Mouse (Mus musculus) erythroblast, adult 5-6 weeks (primary cell): Measurements from ENCODE around the gene Naa25. TPM values are rescaled to one million over a fixed set of nuclear protein-coding genes. Genes with fewer than 3 reads are reported as not detected.

Source experiments
- total RNA-seq, 2 experiments: library from RNA; stranded (forward) in 1 of 2; stranded (reverse) in 1 of 2; fragments of 150-400 nt in 1 of 2; fragments of 200-764, 138-1000 nt in 1 of 2; gene quantifications; 2 replicates each; pipeline versions ENCODE4 v1.2.3 to v1.2.4; 2015 to 2017; ENCODE audit warnings: low replicate concordance in 2 of 2

Naa25 gene
- total RNA-seq, 2 experiments from 2014 or later = 10.4 to 16.6 TPM

Other genes starting within 250 kb of the Naa25 start
- gene Ptpn11, start 206.5 kb upstream of the Naa25 start, total RNA-seq (2015; ENCODE audit: low replicate concordance) = 8.3 and 8.6 TPM in 2 replicates
- gene Ptpn11, start 206.5 kb upstream of the Naa25 start, total RNA-seq (2017; ENCODE audit: low replicate concordance) = 23.6 and 26.5 TPM in 2 replicates
- 559 and 902 TPM in 2 replicates for gene Rpl6, start 193.5 kb upstream of the Naa25 start, total RNA-seq (2015; ENCODE audit: low replicate concordance)
- 408 and 598 TPM in 2 replicates for gene Rpl6, start 193.5 kb upstream of the Naa25 start, total RNA-seq (2017; ENCODE audit: low replicate concordance)
- 338 and 374 TPM in 2 replicates for gene Hectd4, start 177.7 kb upstream of the Naa25 start, total RNA-seq (2015; ENCODE audit: low replicate concordance)
- 587 and 871 TPM in 2 replicates for gene Hectd4, start 177.7 kb upstream of the Naa25 start, total RNA-seq (2017; ENCODE audit: low replicate concordance)
- gene Trafd1, start 12.3 kb upstream of the Naa25 start, total RNA-seq (2015; ENCODE audit: low replicate concordance) = 19.4 and 30.3 TPM in 2 replicates
- gene Trafd1, start 12.3 kb upstream of the Naa25 start, total RNA-seq (2017; ENCODE audit: low replicate concordance) = 19.3 and 26.5 TPM in 2 replicates
- gene Tmem116, start 54.0 kb downstream of the Naa25 start, total RNA-seq (2015; ENCODE audit: low replicate concordance) = not detected in 2 replicates
- gene Tmem116, start 54.0 kb downstream of the Naa25 start, total RNA-seq (2017; ENCODE audit: low replicate concordance) = 0.42 and 1.4 TPM in 2 replicates
- gene Erp29, start 54.6 kb downstream of the Naa25 start, total RNA-seq (2015; ENCODE audit: low replicate concordance) = 37.8 and 44.6 TPM in 2 replicates
- 76.1 and 121 TPM in 2 replicates for gene Erp29, start 54.6 kb downstream of the Naa25 start, total RNA-seq (2017; ENCODE audit: low replicate concordance)
- gene Adam1b, start 105.5 kb downstream of the Naa25 start, total RNA-seq (2015; ENCODE audit: low replicate concordance) = not detected in 2 replicates
- not detected in 2 replicates for gene Adam1b, start 105.5 kb downstream of the Naa25 start, total RNA-seq (2017; ENCODE audit: low replicate concordance)
- gene Adam1a, start 147.5 kb downstream of the Naa25 start, total RNA-seq (2015; ENCODE audit: low replicate concordance) = 0.38 and 1.3 TPM in 2 replicates
- gene Adam1a, start 147.5 kb downstream of the Naa25 start, total RNA-seq (2017; ENCODE audit: low replicate concordance) = 0.85 and 1.4 TPM in 2 replicates
- gene Gm42878, start 147.5 kb downstream of the Naa25 start, total RNA-seq (2015; ENCODE audit: low replicate concordance) = not detected in 2 replicates
- gene Gm42878, start 147.5 kb downstream of the Naa25 start, total RNA-seq (2017; ENCODE audit: low replicate concordance) = 0.60 TPM in 1 of 2 replicates, not detected in the other
- gene Mapkapk5, start 148.0 kb downstream of the Naa25 start, total RNA-seq (2015; ENCODE audit: low replicate concordance) = 51.0 and 70.3 TPM in 2 replicates
- gene Mapkapk5, start 148.0 kb downstream of the Naa25 start, total RNA-seq (2017; ENCODE audit: low replicate concordance) = 36.1 and 43.6 TPM in 2 replicates
- gene Aldh2, start 195.9 kb downstream of the Naa25 start, total RNA-seq (2015; ENCODE audit: low replicate concordance) = 28.2 and 58.1 TPM in 2 replicates
- 96.6 and 99.4 TPM in 2 replicates for gene Aldh2, start 195.9 kb downstream of the Naa25 start, total RNA-seq (2017; ENCODE audit: low replicate concordance)
- gene Acad12, start 221.0 kb downstream of the Naa25 start, total RNA-seq (2015; ENCODE audit: low replicate concordance) = 1.9 and 3.1 TPM in 2 replicates
- 0.14 and 0.51 TPM in 2 replicates for gene Acad12, start 221.0 kb downstream of the Naa25 start, total RNA-seq (2017; ENCODE audit: low replicate concordance)